Mouse (Mus musculus) mouse embryonic stem cell (cell line): ENCODE data around the gene F11.

ENCODE experiments used
- in situ Hi-C, 2 experiments: fragments of 300-500 bp; cut with MboI; formaldehyde crosslinking; loops; 1 replicate in 1 of 2; 3 replicates in 1 of 2; pipeline ENCODE4 v1.14.3; 2019 to 2020; ENCODE audit warnings: low sequenced_read_pairs in 2 of 2, low pct_unique_long_range_greater_than_20kb in 1 of 2, mixed read lengths in 1 of 2; ENCODE audit not compliant: unreplicated experiment in 1 of 2

Gene F11

GRCm38 (mm10) chr8:45254194-45254842, 7.5 kb downstream of the F11 start:
- in situ Hi-C loops, result no loop called here

- in situ Hi-C loops, result no loop called here
These were observed 8.2 kb downstream of the F11 start for GRCm38 (mm10) chr8:45253586-45253985.

GRCm38 (mm10) chr8:45253111-45253510, 8.7 kb downstream of the F11 start:
- in situ Hi-C loops, result no loop called here

GRCm38 (mm10) chr8:45246307-45246706, 15.5 kb downstream of the F11 start:
- in situ Hi-C loops, result loop anchor here (25.0 kb wide), 1 partner anchor 309 kb away; the partner anchor contains the start of gene Fat1 (in 2 of the 2)

GRCm38 (mm10) chr8:45239363-45239762, 22.5 kb downstream of the F11 start:
- in situ Hi-C loops, result loop anchor here (5.0 to 25.0 kb wide), 3 partner anchors 172 to 302 kb away; partner anchors contain the start of genes Fat1 (in 2 of the 2) and Mtnr1a (in 1 of the 2)

GRCm38 (mm10) chr8:45238282-45238681, 23.5 kb downstream of the F11 start:
- in situ Hi-C loops, result loop anchor here (5.0 to 25.0 kb wide), 3 partner anchors 171 to 301 kb away; partner anchors contain the start of genes Fat1 (in 2 of the 2) and Mtnr1a (in 1 of the 2)

GRCm38 (mm10) chr8:45236164-45236912, 25.5 kb downstream of the F11 start:
- in situ Hi-C loops, result loop anchor here (5.0 to 25.0 kb wide), 3 partner anchors 169 to 299 kb away; partner anchors contain the start of genes Fat1 (in 2 of the 2) and Mtnr1a (in 1 of the 2)

GRCm38 (mm10) chr8:45235228-45235627, 26.6 kb downstream of the F11 start:
- in situ Hi-C loops, result loop anchor here (5.0 to 25.0 kb wide), 3 partner anchors 168 to 298 kb away; partner anchors contain the start of genes Fat1 (in 2 of the 2) and Mtnr1a (in 1 of the 2)

GRCm38 (mm10) chr8:45233256-45233655, 28.6 kb downstream of the F11 start:
- in situ Hi-C loops, result loop anchor here (25.0 kb wide), 1 partner anchor 296 kb away; the partner anchor contains the start of gene Fat1 (in 2 of the 2)

- in situ Hi-C loops, result no loop called here
These were observed 59.4 kb downstream of the F11 start for GRCm38 (mm10) chr8:45202476-45202875.

GRCm38 (mm10) chr8:45201605-45202004, 60.2 kb downstream of the F11 start:
- in situ Hi-C loops, result no loop called here

GRCm38 (mm10) chr8:45197294-45197693, 64.5 kb downstream of the F11 start:
- in situ Hi-C loops, result no loop called here

- in situ Hi-C loops, result no loop called here
These were observed 65.8 kb downstream of the F11 start for GRCm38 (mm10) chr8:45195954-45196526.
